In genomic region chr1:153129992-153130713, GRCm38 (mm10) we compare ENCODE assay signal across 10 mouse cellular contexts. TPM values are rescaled to one million over a fixed set of nuclear protein-coding genes. Genes with fewer than 3 reads are reported as not detected.
DNase-seq lines count a peak whose midpoint lies in the region; TF ChIP-seq lines count a peak whose summit lies in the region.
"Had no signal": no experiment of that assay in that cellular context is flagged by ENCODE, and none has a peak within 500 bp of the region (broad histone marks: within the 10 kb centered on the region; RNA-seq: fewer than 3 reads in every experiment).

No protein-coding gene starts in this region.

- H3K27ac ChIP-seq in embryonic fibroblast, embryonic 13.5 days (ENCODE audit: insufficient read depth, low read length): peak overlapping the region; percentile 99

- no peak for TF ChIP-seq CTCF in embryonic fibroblast, embryonic 13.5 days (IDR thresholded peaks at IDR 0.05; ENCODE audit: borderline replicate concordance, insufficient read depth, low read length)

- H3K4me1 ChIP-seq in embryonic fibroblast, embryonic 13.5 days (ENCODE audit: control insufficient read depth, insufficient read depth, low read length): peaks cover 25% of the 10 kb centered on the region

- peak; percentile 87 for DNase-seq in urinary bladder, postnatal 14 days (ENCODE audit: low spot score)
- no peak for DNase-seq in urinary bladder, postnatal 10 days (ENCODE audit: low spot score)
- DNase-seq in heart, postnatal 36 days: peak; percentile 43 to 62
- DNase-seq in embryo, embryonic 10.5 days (ENCODE audit: low spot score): no peak
- no peak for DNase-seq in kidney, adult 8-10 months
- no peak for DNase-seq in thymus, postnatal 36 days
- DNase-seq in layer of hippocampus, postnatal 10 days (ENCODE audit: low spot score in 2 of 2): no peak
- DNase-seq: thymus, postnatal 14 days had no signal

- H3K4me3 ChIP-seq in embryonic fibroblast, embryonic 13.5 days (ENCODE audit: insufficient read depth, low read length): no peak overlapping the region

- TF ChIP-seq POLR2A in embryonic fibroblast, embryonic 13.5 days (IDR thresholded peaks at IDR 0.05; ENCODE audit: low read depth, low read length): no peak

- intact Hi-C loops in heart, postnatal 36 days (cut with DNase I): no loop called here

RNA-seq across cellular contexts. Expression of gene Lamc2, which starts 56.1 kb away (rescaled TPM):
- 3.3 and 7.9 TPM in 2 replicates for polyA plus RNA-seq in embryonic fibroblast, embryonic 13.5 days (2011; ENCODE audit: insufficient read length, low read depth, missing spikeins)
- total RNA-seq in heart, postnatal 36 days (2021): 1 to 10 TPM; 6.3 to 7.7 TPM
- total RNA-seq in layer of hippocampus, postnatal 10 days (2021): 1 to 10 TPM; 1.9 to 2.7 TPM
- total RNA-seq: hematopoietic stem cell, adult 5-6 weeks had no signal

Comparison
In these comparisons a context has a peak if more than half of its experiments do, and no peak if none do; other contexts are left out.
1. DNase-seq: peak in urinary bladder, postnatal 14 days (single experiment) and heart, postnatal 36 days (2 of 2); none in urinary bladder, postnatal 10 days (single experiment), embryo, embryonic 10.5 days (single experiment), kidney, adult 8-10 months (0 of 2), thymus, postnatal 36 days (0 of 2) and layer of hippocampus, postnatal 10 days (0 of 2).